Mouse (Mus musculus) limb, embryonic 10.5 days (tissue): ENCODE measurements around the gene Mapk13. TPM values are rescaled to one million over a fixed set of nuclear protein-coding genes. Genes with fewer than 3 reads are reported as not detected.
"Not testable (repeated sequence)": the region's sequence is repeated elsewhere in the genome, so short reads cannot be mapped to it uniquely, and the experiment has no call there.

Experiments used
- DNase-seq: peaks from one replicate; pipeline ENCODE4 v3.0.0-alpha.2; 2017; ENCODE audit warnings: low spot score
- H3K27ac ChIP-seq: fragments of 300-500 bp; sonication (generic); 2 replicates; pipeline ENCODE4 v1.5.1; 2016; ENCODE audit warnings: mild to moderate bottlenecking
- H3K27me3 ChIP-seq: fragments of 300-500 bp; sonication (generic); 2 replicates; pipeline ENCODE4 v1.6.1; 2016; ENCODE audit warnings: low read depth, mild to moderate bottlenecking; ENCODE audit not compliant: poor library complexity, severe bottlenecking
- H3K36me3 ChIP-seq: fragments of 300-500 bp; sonication (generic); 2 replicates; pipeline ENCODE4 v1.6.1; 2016; ENCODE audit warnings: mild to moderate bottlenecking, moderate library complexity
- H3K4me1 ChIP-seq: fragments of 300-500 bp; sonication (generic); 2 replicates; pipeline ENCODE4 v1.6.1; 2016
- H3K4me3 ChIP-seq: fragments of 300-500 bp; sonication (generic); 2 replicates; pipeline ENCODE4 v1.5.1; 2016; ENCODE audit warnings: mild to moderate bottlenecking, moderate library complexity
- H3K9me3 ChIP-seq: fragments of 300-500 bp; sonication (generic); replicated peaks from 2 replicates; pipeline ENCODE4 v1.6.1; 2016; ENCODE audit warnings: mild to moderate bottlenecking
- WGBS: fragments of 180-500 bp; shearing (Covaris S2); methylation state at CpG from one replicate; pipeline ENCODE4 v1.1.7; 2016; 5-methylcytosine and 5-hydroxymethylcytosine counted together
- polyA plus RNA-seq: library from polyadenylated mRNA; unstranded; fragments of >200 nt; fragmentation: Nextera tagmentation; extraction: Ambion mirVana; gene quantifications from 2 replicates; pipeline ENCODE4 v1.2.1, GENCODE M21; 2016

The Mapk13 gene
- polyA plus RNA-seq = 8.2 and 8.6 TPM in 2 replicates

DNA sequence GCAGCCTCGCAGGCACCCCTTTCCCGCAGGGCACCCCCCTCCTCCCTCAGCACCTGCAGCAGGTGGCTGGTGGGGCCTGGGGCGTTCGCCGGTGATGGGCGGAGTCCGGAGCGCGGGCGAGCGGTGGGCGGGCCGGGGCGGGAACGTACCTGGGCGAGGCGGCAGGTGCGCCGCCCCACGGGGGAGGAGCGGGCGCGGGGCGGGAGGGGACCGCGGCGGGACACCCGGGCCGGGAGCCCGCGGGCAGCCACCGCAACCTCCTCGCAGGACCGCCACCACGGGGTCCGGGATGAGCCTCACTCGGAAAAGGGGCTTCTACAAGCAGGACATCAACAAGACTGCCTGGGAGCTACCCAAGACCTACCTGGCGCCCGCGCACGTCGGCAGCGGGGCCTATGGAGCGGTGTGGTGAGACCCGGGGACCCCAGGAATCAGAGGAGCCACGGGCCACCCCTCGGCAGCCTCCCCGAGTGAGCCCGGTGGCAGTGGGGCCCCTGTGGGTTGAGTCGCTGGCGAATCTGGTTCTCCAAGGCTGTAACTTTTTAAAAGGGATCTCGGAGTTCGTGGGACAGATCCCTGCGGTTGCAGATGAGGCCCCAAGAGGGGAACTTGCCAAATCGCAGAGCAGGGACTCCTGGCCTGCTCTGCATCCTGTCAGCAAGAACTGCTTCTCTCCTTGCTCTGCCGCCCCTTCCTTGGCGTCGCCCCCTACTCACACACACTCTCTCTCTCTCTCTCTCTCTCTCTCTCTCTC, at the start of gene Mapk13:
Mapk13 (plus strand) TSS at position 177 of the 754 bp plus-strand sequence.
- Histone ChIP-seq H3K36me3 (no peaks in the 10 kb centered on the region), H3K4me1 (peaks cover 24% of the 10 kb centered on the region), H3K27me3 (peaks cover 56% of the 10 kb centered on the region), H3K9me3 (no peaks in the 10 kb centered on the region), H3K27ac (peak within 1 kb of the TSS; percentile 50), H3K4me3 (peak within 1 kb of the TSS; percentile 55)
- WGBS = under 1% methylated on average over 53 of the region's 58 CpGs
- DNase-seq = peak; percentile 57

DNA sequence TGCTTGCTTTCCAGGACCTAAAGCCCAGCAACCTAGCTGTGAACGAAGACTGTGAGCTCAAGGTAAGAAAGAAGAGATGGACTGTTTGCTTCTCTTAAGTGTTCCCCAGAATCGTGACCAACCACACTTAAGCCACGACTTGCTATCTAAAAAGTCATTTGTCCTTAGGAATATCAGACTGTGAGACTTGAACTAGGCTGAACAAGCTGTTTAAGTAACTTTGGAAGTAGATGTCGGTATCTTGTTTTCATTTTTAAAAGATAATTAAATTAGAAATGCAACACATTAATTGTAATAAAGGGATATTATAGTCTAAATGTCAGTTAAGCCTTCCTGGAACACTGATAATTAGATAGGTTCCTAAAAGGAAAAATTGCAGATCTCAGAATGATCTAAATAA, 43.3 kb upstream of the Mapk13 start, which contains the start of gene AC170998.1:
AC170998.1 (plus strand) TSS at position 301 of the 400 bp plus-strand sequence.
- 94% methylated on average over 4 of the region's 4 CpGs for WGBS
- H3K27me3 ChIP-seq = no peaks in the 10 kb centered on the region
- DNase-seq = no peak
- no peaks in the 10 kb centered on the region for H3K4me1 ChIP-seq
- H3K4me3 ChIP-seq = no peak within 1 kb of the TSS
- H3K27ac ChIP-seq = no peak within 1 kb of the TSS
- H3K9me3 ChIP-seq = no peaks in the 10 kb centered on the region
- peaks cover 98% of the 10 kb centered on the region for H3K36me3 ChIP-seq

DNA sequence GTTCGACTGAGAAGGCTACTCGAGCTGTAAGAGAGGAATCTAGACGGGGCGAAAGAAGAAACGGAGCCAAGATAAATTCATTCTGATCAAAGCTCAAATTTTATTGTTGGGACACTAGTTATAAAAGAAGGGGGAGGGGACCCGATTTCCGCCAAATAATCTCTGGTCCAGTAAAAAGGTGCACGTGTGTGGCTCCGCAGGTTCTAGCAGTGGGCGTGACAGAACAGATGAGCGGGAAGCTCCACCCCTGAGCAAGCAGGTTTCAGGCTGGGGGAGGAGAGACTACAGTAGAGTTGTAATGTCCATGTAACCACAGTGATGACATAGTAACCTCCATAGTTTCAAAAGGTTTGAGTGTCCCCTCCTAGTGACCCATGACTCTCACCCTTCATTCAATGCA, 41.6 kb upstream of the Mapk13 start:
- not testable (repeated sequence) for H3K9me3 ChIP-seq, DNase-seq, H3K4me1 ChIP-seq, H3K27ac ChIP-seq, H3K4me3 ChIP-seq, H3K27me3 ChIP-seq
- WGBS = 94% methylated on average over 11 of the region's 11 CpGs
- H3K36me3 ChIP-seq = peaks cover 97% of the 10 kb centered on the region

DNA sequence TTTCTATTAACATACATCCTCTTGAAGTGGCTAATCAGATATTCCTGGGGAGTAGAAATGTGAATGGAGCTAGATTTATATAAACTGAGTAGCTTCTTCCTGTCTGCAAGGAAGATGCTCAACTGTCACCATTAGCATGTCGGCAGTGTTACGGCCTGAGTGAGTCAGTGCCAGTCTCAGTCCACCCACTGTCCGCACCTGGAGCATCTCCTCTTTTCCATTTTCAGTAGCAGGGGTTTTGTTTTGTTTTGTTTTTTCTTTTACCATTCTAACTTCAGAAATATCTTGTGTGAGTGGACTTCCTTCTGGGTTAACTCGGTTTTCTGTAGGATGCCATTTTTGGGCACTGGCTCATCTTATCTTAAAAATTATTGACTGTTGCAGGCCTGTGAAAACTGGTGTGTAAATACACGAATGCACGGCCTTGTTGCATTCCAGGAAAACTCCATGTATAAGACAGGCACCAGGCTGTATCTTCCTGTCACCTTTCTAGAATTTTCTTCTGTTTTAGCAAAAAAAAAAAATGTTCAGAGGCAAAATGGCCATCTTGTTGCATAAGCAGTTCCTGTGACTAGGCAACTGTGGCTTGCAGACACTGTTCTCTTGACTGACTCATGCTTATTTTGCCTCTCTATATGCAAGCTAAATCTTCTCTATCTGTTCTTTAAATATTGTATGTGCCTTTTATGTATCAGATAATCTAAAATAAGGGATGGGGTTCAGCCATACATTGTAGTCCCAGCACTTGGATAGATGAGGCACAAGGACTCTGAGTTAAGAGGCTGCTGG, 33.6 kb upstream of the Mapk13 start:
- no peak for DNase-seq
- Histone ChIP-seq H3K27me3 (no peaks in the 10 kb centered on the region), H3K9me3 (no peaks in the 10 kb centered on the region), H3K4me1 (no peaks in the 10 kb centered on the region), H3K36me3 (peaks cover 82% of the 10 kb centered on the region), H3K4me3 (no peak overlapping the region), H3K27ac (no peak overlapping the region)
- 95% methylated on average over 6 of the region's 6 CpGs for whole genome bisulfite sequencing

DNA sequence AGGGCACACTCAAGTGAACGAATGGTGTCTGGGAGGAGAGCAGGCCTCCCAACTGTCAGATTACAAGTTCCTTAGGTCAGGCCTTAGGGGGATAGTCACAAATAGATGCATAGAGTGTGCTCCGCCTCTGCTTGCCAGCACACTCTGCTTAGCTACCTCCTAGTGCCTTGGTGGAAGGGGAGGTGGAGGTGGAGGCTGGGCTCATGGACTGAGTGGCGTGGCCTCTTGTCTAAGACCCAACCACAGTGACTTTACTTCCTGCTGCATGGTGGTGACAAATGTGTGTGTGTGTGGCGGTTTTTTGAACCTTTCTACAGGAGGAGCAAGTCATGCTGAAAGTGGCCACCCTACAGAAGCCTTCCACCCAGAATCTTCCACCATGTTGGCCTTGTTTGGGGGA, 32.6 kb upstream of the Mapk13 start:
- Histone ChIP-seq H3K27ac (no peak overlapping the region), H3K27me3 (no peaks in the 10 kb centered on the region), H3K4me1 (no peaks in the 10 kb centered on the region), H3K9me3 (no peaks in the 10 kb centered on the region), H3K4me3 (no peak overlapping the region), H3K36me3 (peaks cover 82% of the 10 kb centered on the region)
- 83% methylated on average over 4 of the region's 4 CpGs for WGBS
- no peak for DNase-seq

DNA sequence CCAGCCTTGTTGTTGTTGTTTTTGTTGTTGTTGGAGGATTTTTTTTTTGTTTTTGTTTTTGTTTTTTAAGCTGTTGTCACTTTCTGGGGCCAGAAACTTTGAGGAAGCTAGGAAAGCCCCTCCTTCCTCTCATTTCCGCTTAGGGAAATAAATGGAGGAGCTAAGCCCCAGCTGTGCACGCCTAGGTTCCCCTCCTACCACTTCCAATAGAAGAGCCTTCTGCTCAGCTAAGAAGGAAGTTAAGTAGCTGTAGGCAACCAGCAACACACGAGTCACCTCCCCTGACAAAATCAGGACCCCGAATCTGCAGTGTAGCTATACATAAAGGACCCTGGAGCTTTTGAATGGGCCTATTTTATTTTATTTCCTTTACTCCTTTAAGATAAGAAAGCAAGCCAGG, 31.1 kb upstream of the Mapk13 start:
- Histone ChIP-seq H3K9me3 (no peaks in the 10 kb centered on the region), H3K36me3 (peaks cover 82% of the 10 kb centered on the region), H3K4me3 (no peak overlapping the region), H3K4me1 (no peaks in the 10 kb centered on the region), H3K27ac (no peak overlapping the region), H3K27me3 (no peaks in the 10 kb centered on the region)
- WGBS = 88% methylated on average over 4 of the region's 4 CpGs
- no peak for DNase-seq

DNA sequence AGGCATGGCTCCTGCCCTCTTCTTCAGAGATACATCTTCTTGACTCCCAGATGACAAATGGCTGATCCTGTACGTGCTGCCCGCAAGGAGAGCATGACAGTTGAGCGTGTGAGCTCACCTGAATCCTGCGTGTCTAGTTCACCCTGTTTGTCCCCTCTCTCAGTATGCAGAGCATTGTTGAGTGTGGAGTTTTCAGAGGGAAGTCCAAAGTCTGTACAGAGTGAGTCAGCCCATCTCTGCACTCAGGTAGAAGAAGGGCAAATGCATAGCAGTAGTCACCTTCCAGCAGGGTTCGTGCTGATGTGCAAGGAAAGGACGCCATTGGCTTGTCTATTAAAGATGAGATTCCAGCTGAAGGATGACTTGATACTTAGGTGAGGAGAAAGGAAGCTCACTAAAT, 29.9 kb upstream of the Mapk13 start:
- no peak overlapping the region for H3K27ac ChIP-seq
- DNase-seq = no peak
- H3K4me1 ChIP-seq = no peaks in the 10 kb centered on the region
- peaks cover 90% of the 10 kb centered on the region for H3K36me3 ChIP-seq
- H3K27me3 ChIP-seq = no peaks in the 10 kb centered on the region
- no peaks in the 10 kb centered on the region for H3K9me3 ChIP-seq
- WGBS = 97% methylated on average over 6 of the region's 6 CpGs
- H3K4me3 ChIP-seq = no peak overlapping the region

DNA sequence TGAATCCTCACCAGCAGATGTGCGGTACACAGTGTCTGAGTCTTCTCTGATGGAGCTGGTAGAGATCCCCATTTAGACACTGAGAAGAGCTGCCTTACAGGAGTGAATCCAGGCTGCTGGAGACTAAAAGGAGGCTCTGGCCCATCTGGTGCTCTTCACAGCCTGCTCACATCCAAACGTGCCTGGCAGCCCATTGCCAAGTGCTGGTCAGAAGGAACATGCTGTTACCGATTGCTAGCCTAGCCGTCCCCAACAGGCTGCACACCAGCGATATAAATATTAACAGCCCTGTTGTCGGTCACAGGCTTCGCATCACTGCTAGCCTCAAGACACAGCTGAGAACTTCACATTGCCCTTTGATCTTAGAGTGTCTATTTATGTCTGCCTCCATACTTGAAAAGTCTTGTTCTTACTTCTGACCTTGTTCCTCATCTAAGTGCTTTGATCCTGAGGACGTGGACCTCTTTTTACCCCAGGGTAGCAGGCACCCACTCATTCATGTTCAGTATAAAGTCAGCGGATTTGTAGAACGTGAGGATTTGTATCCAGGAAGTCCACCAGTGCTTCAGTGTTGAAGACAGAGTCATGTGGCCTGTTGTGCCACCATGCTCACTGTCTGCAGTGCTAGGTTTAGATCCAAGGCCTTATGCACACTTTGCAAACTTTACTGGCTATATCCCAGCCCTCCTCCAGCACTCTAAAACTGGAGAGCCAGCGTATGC, 25.8 kb upstream of the Mapk13 start:
- no peaks in the 10 kb centered on the region for H3K27me3 ChIP-seq
- WGBS = 94% methylated on average over 11 of the region's 11 CpGs
- H3K4me1 ChIP-seq = no peaks in the 10 kb centered on the region
- H3K36me3 ChIP-seq = peaks cover 100% of the 10 kb centered on the region
- H3K9me3 ChIP-seq = no peaks in the 10 kb centered on the region
- no peak overlapping the region for H3K27ac ChIP-seq
- DNase-seq = no peak
- no peak overlapping the region for H3K4me3 ChIP-seq

DNA sequence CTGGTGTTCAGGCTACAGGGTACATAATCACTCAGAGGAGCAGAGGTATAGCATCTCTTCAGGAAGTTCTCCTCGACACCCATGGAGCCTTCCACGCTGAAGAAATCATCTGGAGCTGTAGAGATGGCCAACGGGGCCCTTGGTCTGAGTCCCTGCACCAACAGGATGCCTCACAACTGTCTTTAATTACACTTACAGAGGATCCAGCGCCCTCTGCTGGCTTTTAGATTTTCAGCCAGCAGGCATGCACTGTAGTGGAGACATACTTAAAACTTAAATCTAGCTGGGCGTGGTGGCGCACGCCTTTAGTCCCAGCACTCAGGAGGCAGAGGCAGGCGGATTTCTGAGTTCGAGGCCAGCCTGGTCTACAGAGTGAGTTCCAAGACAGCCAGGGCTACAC, 25.2 kb upstream of the Mapk13 start:
- DNase-seq = peak; percentile 35
- Histone ChIP-seq H3K4me3 (no peak overlapping the region), H3K9me3 (no peaks in the 10 kb centered on the region), H3K27ac (no peak overlapping the region), H3K36me3 (peaks cover 100% of the 10 kb centered on the region), H3K27me3 (no peaks in the 10 kb centered on the region), H3K4me1 (no peaks in the 10 kb centered on the region)
- WGBS = 88% methylated on average over 9 of the region's 9 CpGs

DNA sequence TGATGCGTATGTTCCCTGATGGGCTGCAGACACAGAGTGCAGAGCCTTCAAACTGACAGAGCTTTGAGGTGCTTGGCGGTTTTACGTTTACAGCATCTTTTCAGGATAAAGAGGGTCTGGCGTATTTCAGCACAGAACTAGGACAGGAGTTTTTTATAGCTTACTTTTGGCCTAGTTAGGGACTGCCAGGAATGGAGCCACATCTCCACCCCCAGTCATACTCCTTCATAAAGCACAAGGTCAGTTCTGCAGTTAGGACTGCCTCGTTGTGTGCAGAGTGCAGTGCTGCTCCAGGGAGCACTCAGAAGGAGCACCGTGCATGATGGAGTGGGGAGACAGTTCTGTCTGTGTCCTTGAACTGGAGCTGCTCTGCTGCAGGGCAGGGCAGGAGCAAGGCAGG, 23.3 kb upstream of the Mapk13 start:
- no peak overlapping the region for H3K27ac ChIP-seq
- H3K36me3 ChIP-seq = peaks cover 82% of the 10 kb centered on the region
- 89% methylated on average over 6 of the region's 6 CpGs for WGBS
- H3K9me3 ChIP-seq = no peaks in the 10 kb centered on the region
- no peaks in the 10 kb centered on the region for H3K4me1 ChIP-seq
- no peak for DNase-seq
- no peaks in the 10 kb centered on the region for H3K27me3 ChIP-seq
- H3K4me3 ChIP-seq = no peak overlapping the region

DNA sequence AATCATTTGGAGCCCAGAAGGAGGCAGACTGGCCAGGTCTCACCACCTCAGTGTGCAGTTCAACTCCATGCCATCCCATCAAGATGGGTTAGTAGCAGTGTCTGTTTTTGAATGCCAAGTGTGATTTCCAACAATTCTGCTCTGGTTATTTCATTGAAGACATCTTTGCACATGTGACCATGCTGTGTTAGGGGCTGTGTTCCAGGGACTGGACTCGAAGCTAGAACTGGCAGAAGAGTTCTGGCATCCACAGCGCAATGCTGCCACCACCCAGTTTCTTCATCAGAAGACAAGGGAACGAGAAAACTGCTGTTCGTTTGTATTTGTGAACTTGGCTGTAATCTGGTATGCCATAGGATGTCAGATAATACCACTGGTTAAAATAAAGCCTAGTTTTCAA, 21.1 kb upstream of the Mapk13 start:
- 95% methylated on average over 4 of the region's 4 CpGs for WGBS
- H3K27me3 ChIP-seq = no peaks in the 10 kb centered on the region

DNA sequence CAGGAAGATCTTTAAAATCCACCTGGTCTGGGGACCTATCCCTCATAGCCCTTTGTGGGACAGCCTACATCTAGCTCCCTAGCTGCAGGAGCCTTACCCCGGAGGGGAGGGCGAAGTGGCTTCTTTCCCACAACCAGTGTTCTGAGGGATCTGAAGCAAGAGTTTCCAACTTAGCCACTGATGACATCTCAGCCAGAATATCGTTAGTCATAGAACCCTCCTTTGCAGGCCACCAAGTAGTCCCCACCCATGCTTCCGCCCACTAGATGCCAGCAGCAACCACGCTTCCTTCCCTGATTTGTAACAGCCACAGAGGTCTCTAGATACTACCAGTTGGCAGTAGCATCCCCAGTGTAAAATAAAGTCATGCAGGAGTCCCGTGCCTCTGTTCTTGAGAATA, 18.5 kb upstream of the Mapk13 start:
- no peak for DNase-seq
- no peak overlapping the region for H3K27ac ChIP-seq
- no peaks in the 10 kb centered on the region for H3K27me3 ChIP-seq
- H3K9me3 ChIP-seq = no peaks in the 10 kb centered on the region
- no peak overlapping the region for H3K4me3 ChIP-seq
- 89% methylated on average over 6 of the region's 6 CpGs for WGBS
- H3K4me1 ChIP-seq = no peaks in the 10 kb centered on the region
- H3K36me3 ChIP-seq = peaks cover 34% of the 10 kb centered on the region

More for the DNA sequence above, 21.1 kb upstream of the Mapk13 start:
- no peak for DNase-seq
- H3K4me1 ChIP-seq = no peaks in the 10 kb centered on the region
- H3K4me3 ChIP-seq = no peak overlapping the region
- peaks cover 60% of the 10 kb centered on the region for H3K36me3 ChIP-seq
- H3K27ac ChIP-seq = no peak overlapping the region
- no peaks in the 10 kb centered on the region for H3K9me3 ChIP-seq

DNA sequence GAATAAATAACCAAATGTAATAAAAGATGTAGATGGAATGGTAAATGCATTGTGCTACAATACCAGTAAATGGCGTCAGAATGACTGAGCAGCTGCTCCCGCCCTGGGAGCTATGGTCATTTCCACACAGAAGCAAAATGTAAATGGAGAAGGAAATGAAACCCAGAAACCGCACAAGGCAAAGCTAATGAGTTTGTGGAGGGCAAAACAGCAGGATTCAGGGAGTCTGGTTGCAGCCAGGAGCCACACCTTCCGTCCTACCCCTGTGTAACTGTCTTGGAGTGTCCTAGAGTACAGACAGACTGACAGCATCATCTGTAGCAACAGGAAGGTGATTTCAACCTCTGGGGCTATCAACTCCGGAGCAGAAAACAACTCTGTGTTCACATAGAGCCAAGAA, 12.7 kb upstream of the Mapk13 start:
- Histone ChIP-seq H3K4me3 (no peak overlapping the region), H3K4me1 (peaks cover 5% of the 10 kb centered on the region), H3K9me3 (no peaks in the 10 kb centered on the region), H3K36me3 (no peaks in the 10 kb centered on the region), H3K27me3 (no peaks in the 10 kb centered on the region), H3K27ac (no peak overlapping the region)
- no peak for DNase-seq
- WGBS = 73% methylated on average over 5 of the region's 5 CpGs
